Mouse (Mus musculus) limb, embryonic 14.5 days (tissue): ENCODE measurements around the gene Lrrc9. TPM values are rescaled to one million over a fixed set of nuclear protein-coding genes. Genes with fewer than 3 reads are reported as not detected.
A peak's percentile ranks its signal among the peaks of the same experiment; 100 is the strongest.

Source experiments
- ATAC-seq: fragments of 200-750 bp; cut with Nextera tagmentation; 2 replicates; pipeline ENCODE4 v1.8.0; 2017; ENCODE audit warnings: low read depth, moderate number of reproducible peaks, moderate TSS enrichment; ENCODE audit not compliant: low FRiP score
- DNase-seq: peaks from one replicate; pipeline ENCODE4 v3.0.0-alpha.2; 2015; ENCODE audit warnings: low spot score
- H3K27ac ChIP-seq: fragments of 300-500 bp; sonication (generic); replicated peaks from 2 replicates; pipeline ENCODE4 v1.5.1; 2014; ENCODE audit warnings: low read depth, mild to moderate bottlenecking, low read length, moderate library complexity, mixed read lengths
- H3K27me3 ChIP-seq: fragments of 300-500 bp; sonication (generic); 2 replicates; pipeline ENCODE4 v1.6.1; 2014; ENCODE audit warnings: low read length, mixed read lengths; ENCODE audit not compliant: control insufficient read depth, insufficient read depth
- H3K36me3 ChIP-seq: fragments of 300-500 bp; sonication (generic); 2 replicates; pipeline ENCODE4 v1.6.1; 2014; ENCODE audit warnings: mild to moderate bottlenecking, low read length, moderate library complexity, mixed read lengths; ENCODE audit not compliant: control insufficient read depth, insufficient read depth
- H3K4me1 ChIP-seq: fragments of 300-500 bp; sonication (generic); 2 replicates; pipeline ENCODE4 v1.6.1; 2014; ENCODE audit warnings: antibody characterized with exemption, low read length, mixed read lengths; ENCODE audit not compliant: control insufficient read depth, insufficient read depth
- H3K4me2 ChIP-seq: fragments of 300-500 bp; sonication (generic); replicated peaks from 2 replicates; pipeline ENCODE4 v1.6.1; 2014; ENCODE audit warnings: low read depth, mild to moderate bottlenecking, low read length, moderate library complexity; ENCODE audit not compliant: severe bottlenecking
- H3K4me3 ChIP-seq: fragments of 300-500 bp; sonication (generic); replicated peaks from 2 replicates; pipeline ENCODE4 v1.5.1; 2014; ENCODE audit warnings: low read length
- H3K9ac ChIP-seq: fragments of 300-500 bp; sonication (generic); 2 replicates; pipeline ENCODE4 v1.6.1; 2014; ENCODE audit warnings: mild to moderate bottlenecking, low read depth, low read length, moderate library complexity; ENCODE audit not compliant: severe bottlenecking
- H3K9me3 ChIP-seq: fragments of 300-500 bp; sonication (generic); 2 replicates; pipeline ENCODE4 v1.6.1; 2016; ENCODE audit warnings: low read length; ENCODE audit not compliant: control insufficient read depth
- POLR2A ChIP-seq: fragments of 200-500 bp; IDR thresholded peaks from 2 replicates; pipeline ENCODE4 v1.8.0; 2012; ENCODE audit warnings: inconsistent platforms, mild to moderate bottlenecking, moderate library complexity, borderline replicate concordance; ENCODE audit not compliant: insufficient read depth, insufficient read length; ENCODE audit errors: extremely low read depth
- WGBS: fragments of 180-500 bp; shearing (Covaris S2); extraction: QIAGEN DNeasy Blood & Tissue Kit; methylation state at CpG from one replicate; pipeline ENCODE4 v1.1.7; 2014; 5-methylcytosine and 5-hydroxymethylcytosine counted together
- polyA plus RNA-seq, 2 experiments: library from polyadenylated mRNA; depleted of rRNA in 1 of 2; stranded (reverse) in 1 of 2; unstranded in 1 of 2; fragments of >200 nt; fragmentation: Nextera tagmentation in 1 of 2; extraction: Ambion mirVana in 1 of 2; gene quantifications; 2 replicates each; pipeline versions ENCODE4 v1.2.1 to v1.2.3; 2012 to 2014

Gene Lrrc9
- polyA plus RNA-seq (2012; rRNA removed) (0.17 and 0.30 TPM in 2 replicates), polyA plus RNA-seq (2014; fragmentation: Nextera tagmentation; extraction: Ambion mirVana) (0.10 and 0.40 TPM in 2 replicates)

DNA sequence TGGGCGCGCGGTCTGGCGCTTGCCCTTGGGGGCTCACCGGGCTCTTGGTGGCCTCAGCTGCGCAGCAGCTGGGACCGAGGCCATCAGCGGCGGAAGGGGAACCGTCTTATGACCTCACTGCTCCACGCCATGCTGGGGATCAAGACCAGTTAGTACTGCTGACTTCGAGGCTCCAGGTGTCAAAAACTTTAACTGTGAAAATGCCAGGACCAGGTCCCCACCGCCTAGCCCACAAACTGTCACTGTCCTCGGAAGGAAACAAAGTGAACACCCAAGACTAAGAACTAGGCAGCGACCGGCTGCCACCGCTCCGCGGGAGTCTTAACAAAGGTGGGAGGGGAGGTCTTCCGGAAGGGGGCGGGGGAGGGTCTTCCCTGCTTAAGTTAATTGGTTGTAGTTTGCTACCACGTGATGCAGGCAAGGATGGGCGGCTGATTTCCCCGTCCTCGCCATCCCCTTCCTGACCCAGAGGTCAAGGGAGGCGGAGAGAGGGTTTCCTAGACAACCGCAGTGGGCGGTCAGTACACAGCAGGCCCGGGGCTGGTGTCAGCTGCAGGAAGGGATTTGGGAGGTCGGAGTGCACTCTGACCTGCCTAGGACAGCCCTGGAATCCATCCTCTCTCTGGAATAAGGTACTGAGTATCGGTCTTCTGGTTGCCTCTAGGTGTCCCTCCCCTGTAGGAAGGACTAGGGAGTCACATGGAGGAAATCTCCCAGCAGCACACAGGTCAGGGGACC is at the start of gene Lrrc9:
Lrrc9 (plus strand) TSS at position 28 of the 738 bp plus-strand sequence.
- DNase-seq (peak; percentile 58), ATAC-seq (peak; percentile 77)
- peak within 1 kb of the TSS; percentile 85 for H3K4me2 ChIP-seq
- no peaks in the 10 kb centered on the region for H3K27me3 ChIP-seq
- H3K4me1 ChIP-seq: peaks cover 8% of the 10 kb centered on the region; the same call in 1 of the 2 replicates
- WGBS: 1% methylated on average over 31 of the region's 31 CpGs
- H3K4me3 ChIP-seq: peak within 1 kb of the TSS; percentile 42
- H3K9ac ChIP-seq: peak within 1 kb of the TSS; percentile 55
- TF ChIP-seq POLR2A: no peak
- H3K27ac ChIP-seq: no peak within 1 kb of the TSS
- no peaks in the 10 kb centered on the region for H3K36me3 ChIP-seq
- no peaks in the 10 kb centered on the region for H3K9me3 ChIP-seq

DNA sequence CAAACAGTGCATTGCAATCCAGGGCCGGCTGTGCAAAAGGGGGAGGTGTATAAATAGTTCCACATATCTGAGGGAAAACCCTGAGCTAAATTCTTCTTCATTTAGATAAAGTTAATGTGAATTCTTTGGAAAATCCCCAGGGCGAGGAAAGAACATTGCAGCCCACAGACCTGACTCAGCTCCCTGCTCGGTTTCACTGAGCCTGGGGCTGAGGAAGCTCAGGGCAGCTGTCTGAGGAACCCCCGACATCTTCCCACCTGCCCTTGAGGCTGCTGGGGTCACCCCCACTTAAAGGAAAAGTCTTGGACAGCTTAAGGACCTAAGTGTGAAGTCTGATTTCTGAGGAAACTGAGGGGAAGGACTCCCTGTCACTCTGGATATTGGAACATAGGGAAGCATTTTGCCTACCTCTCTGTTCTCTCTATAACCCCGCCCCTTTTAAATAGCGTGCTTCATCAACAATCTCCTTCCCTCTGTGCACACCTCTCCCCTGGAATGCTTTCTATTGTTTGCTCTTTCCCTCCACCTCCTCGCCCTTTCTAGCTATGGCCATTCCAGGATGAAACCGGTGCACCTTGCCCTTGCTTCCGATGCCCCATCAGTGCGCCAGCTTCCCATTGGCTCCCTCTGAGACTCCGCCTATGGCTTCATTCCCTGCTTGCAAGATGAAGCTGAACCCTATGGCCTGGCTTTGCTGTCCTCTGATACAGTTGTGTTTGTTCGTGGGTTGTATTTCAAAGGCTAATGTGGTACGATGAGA is 48.4 kb upstream of the Lrrc9 start:
- Histone ChIP-seq H3K4me2 (no peak overlapping the region), H3K9me3 (no peaks in the 10 kb centered on the region), H3K4me3 (no peak overlapping the region), H3K9ac (no peak overlapping the region), H3K4me1 (peaks cover 3% of the 10 kb centered on the region; the same call in 1 of the 2 replicates), H3K27ac (no peak overlapping the region), H3K36me3 (no peaks in the 10 kb centered on the region), H3K27me3 (no peaks in the 10 kb centered on the region)
- WGBS: 57% methylated on average over 13 of the region's 13 CpGs
- no peak for ATAC-seq
- no peak for TF ChIP-seq POLR2A
- DNase-seq: no peak

DNA sequence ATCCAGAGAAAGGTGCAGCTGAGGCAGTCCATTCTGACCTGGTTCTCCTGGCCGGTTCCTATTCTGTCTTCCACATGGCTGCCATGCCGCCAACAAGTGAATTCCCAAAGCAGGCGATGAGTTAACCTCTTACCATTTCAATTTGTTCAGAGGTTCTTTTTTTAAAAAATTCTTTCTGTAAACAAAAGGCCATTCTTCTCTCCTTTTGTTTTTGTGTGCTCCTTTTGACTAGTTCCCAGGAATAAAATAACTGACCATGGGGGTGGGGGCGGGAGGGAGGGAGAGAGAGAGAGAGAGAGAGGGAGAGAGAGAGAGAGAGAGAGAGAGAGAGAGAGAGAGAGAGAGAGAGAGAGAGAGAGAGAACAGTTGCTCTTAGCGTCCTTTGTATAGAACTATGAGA is 36.6 kb upstream of the Lrrc9 start:
- Histone ChIP-seq H3K27ac (no peak overlapping the region), H3K4me2 (no peak overlapping the region), H3K4me3 (no peak overlapping the region), H3K9me3 (no peaks in the 10 kb centered on the region), H3K36me3 (no peaks in the 10 kb centered on the region), H3K27me3 (peaks cover 28% of the 10 kb centered on the region), H3K4me1 (peaks cover 5% of the 10 kb centered on the region; the same call in 1 of the 2 replicates), H3K9ac (no peak overlapping the region)
- WGBS: 72% methylated on average over 5 of the region's 5 CpGs
- ATAC-seq (no peak), DNase-seq (no peak)
- TF ChIP-seq POLR2A: no peak

DNA sequence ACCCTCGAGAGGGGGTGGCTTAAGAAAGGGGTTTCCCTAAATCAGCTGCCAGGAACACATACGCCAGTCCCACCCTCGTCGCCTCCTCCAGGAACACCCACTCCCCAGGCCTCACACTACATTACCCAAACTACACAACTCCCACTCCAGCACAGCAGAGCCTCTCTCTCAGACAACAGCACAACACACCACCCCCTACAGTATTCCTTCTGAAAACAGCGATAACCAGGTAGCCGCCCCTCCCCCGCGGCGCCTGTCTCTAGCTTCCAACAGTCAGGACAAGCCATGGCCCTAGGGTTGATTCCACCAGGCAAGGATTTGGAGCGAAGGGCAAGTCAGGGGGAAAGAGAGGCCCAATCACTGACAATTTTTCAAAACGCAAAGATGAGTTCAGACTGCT is 34.5 kb upstream of the Lrrc9 start:
- H3K27me3 ChIP-seq: peaks cover 28% of the 10 kb centered on the region
- peak overlapping the region; percentile 99; the same call in 1 of the 2 replicates for H3K4me2 ChIP-seq
- H3K36me3 ChIP-seq: no peaks in the 10 kb centered on the region
- no peak overlapping the region for H3K9ac ChIP-seq
- no peak overlapping the region for H3K4me3 ChIP-seq
- no peaks in the 10 kb centered on the region for H3K9me3 ChIP-seq
- peaks cover 5% of the 10 kb centered on the region; the same call in 1 of the 2 replicates for H3K4me1 ChIP-seq
- DNase-seq: no peak
- TF ChIP-seq POLR2A: no peak
- 10% methylated on average over 11 of the region's 11 CpGs for WGBS
- ATAC-seq: no peak
- H3K27ac ChIP-seq: no peak overlapping the region

DNA sequence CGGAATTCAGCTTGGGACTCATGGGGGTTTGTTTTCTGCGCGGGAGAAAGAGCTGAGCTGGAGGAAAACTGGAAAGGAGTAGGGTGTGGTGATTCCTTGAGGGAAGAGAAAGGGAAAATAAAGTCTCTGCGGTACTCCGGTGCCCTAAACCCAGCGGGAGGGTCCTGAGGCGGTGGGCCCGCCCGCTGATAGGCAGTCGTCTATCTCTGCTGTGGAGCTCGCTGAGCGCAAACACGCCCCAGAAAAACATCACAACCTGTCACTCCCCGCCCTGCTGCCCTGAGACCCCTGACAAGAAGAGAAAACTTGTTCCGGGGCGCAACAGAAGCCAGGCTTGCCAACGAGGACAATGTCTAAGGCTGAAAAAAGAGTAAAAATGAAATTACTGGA is 34.0 kb upstream of the Lrrc9 start:
- no peak overlapping the region for H3K27ac ChIP-seq
- H3K4me3 ChIP-seq: peak overlapping the region; percentile 66
- H3K9ac ChIP-seq: 0 out of 2 replicates have a peak overlapping the region, but pooled peaks have one; percentile 50
- WGBS: 0% methylated on average over 17 of the region's 17 CpGs
- H3K36me3 ChIP-seq: no peaks in the 10 kb centered on the region
- H3K27me3 ChIP-seq: peaks cover 28% of the 10 kb centered on the region
- ATAC-seq (no peak), DNase-seq (no peak)
- peak overlapping the region; percentile 99 for H3K4me2 ChIP-seq
- H3K9me3 ChIP-seq: no peaks in the 10 kb centered on the region
- H3K4me1 ChIP-seq: peaks cover 5% of the 10 kb centered on the region; the same call in 1 of the 2 replicates
- TF ChIP-seq POLR2A: no peak
